Mouse (Mus musculus) intestine, postnatal 0 days (tissue): ENCODE measurements at regions not wholly inside any gene's neighbourhood (a gene's known extent, or its start where the extent isn't known, plus 50 kb on each side); places are given as distances from the start of the nearest gene placed in this dataset.

Experiments used
- ATAC-seq: fragments of 200-750 bp; cut with Nextera tagmentation; 2 replicates; pipeline ENCODE4 v1.8.0; 2017; ENCODE audit warnings: mild to moderate bottlenecking, moderate TSS enrichment, moderate library complexity
- H3K27ac ChIP-seq: fragments of 300-500 bp; sonication (generic); 2 replicates; pipeline ENCODE4 v1.5.1; 2014; ENCODE audit warnings: mild to moderate bottlenecking, low read depth, low read length, moderate library complexity
- H3K27me3 ChIP-seq: fragments of 300-500 bp; sonication (generic); replicated peaks from 2 replicates; pipeline ENCODE4 v1.6.1; 2014; ENCODE audit warnings: low read length, mixed read lengths; ENCODE audit not compliant: control insufficient read depth, insufficient read depth
- H3K36me3 ChIP-seq: fragments of 300-500 bp; sonication (generic); 2 replicates; pipeline ENCODE4 v1.6.1; 2014; ENCODE audit warnings: mild to moderate bottlenecking, moderate library complexity; ENCODE audit not compliant: control insufficient read depth, insufficient read depth
- H3K4me1 ChIP-seq: fragments of 300-500 bp; sonication (generic); replicated peaks from 2 replicates; pipeline ENCODE4 v1.6.1; 2014; ENCODE audit warnings: antibody characterized with exemption, low read length, mixed read lengths; ENCODE audit not compliant: control insufficient read depth, insufficient read depth
- H3K4me2 ChIP-seq: fragments of 300-500 bp; sonication (generic); replicated peaks from 2 replicates; pipeline ENCODE4 v1.6.1; 2014; ENCODE audit warnings: low read depth, mild to moderate bottlenecking, moderate library complexity
- H3K4me3 ChIP-seq: fragments of 300-500 bp; sonication (generic); 2 replicates; pipeline ENCODE4 v1.5.1; 2014; ENCODE audit warnings: low read depth, low read length
- H3K9ac ChIP-seq: fragments of 300-500 bp; sonication (generic); 2 replicates; pipeline ENCODE4 v1.6.1; 2014; ENCODE audit warnings: mild to moderate bottlenecking, low read depth, low read length
- H3K9me3 ChIP-seq: fragments of 300-500 bp; sonication (generic); 2 replicates; pipeline ENCODE4 v1.6.1; 2016; ENCODE audit warnings: mixed run types; ENCODE audit not compliant: control insufficient read depth
- CTCF ChIP-seq: sonication (generic); IDR thresholded peaks from 2 replicates; pipeline ENCODE4 v1.5.1; 2016; ENCODE audit warnings: low read depth, mild to moderate bottlenecking, control low read depth, antibody characterized with exemption, moderate library complexity
- WGBS: fragments of 180-500 bp; shearing (Covaris S2); extraction: QIAGEN DNeasy Blood & Tissue Kit; methylation state at CpG from one replicate; pipeline ENCODE4 v1.1.7; 2014; 5-methylcytosine and 5-hydroxymethylcytosine counted together

DNA sequence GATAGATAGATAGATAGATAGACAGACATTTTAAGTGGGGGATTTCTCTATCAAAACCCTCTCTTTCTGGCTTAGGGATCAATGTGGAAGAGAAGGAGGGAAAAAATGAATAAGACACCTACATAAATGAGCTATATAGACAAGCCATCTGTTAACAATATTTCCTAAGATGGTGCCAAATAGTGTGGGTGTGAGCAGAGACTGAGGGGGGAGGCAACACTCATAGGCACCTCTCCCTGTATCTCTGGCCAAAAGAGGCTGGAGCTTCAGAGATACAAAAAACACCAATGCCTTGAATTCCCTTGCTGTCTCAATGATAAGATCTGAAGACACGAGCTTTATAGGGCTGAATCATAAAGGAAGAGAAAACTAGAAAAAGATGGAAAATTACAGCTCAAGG, 864.2 kb upstream of the A1bg start:
- 76% methylated on average over 1 of the region's 1 CpGs for WGBS
- no peaks in the 10 kb centered on the region for H3K36me3 ChIP-seq
- H3K9ac ChIP-seq = no peak overlapping the region

DNA sequence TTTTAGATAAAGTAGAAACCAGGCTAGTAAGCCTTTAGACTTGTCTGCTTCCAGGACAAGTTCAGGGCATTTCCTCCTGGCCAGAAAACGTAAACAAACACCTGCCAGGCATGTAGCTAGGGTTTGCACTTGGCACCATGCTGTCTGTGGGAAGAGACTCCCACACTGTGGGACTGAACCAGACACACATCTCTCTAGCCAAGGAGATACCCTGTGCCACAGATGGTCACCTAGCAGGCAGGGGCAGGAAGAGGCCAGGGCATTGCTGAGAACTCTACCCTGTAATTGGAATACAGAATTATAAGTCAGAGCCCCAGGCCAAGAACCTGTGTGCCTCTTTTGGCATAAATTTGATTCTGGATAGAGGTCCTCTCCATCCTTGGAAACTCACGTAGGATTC, 858.7 kb upstream of the A1bg start:
- 74% methylated on average over 2 of the region's 2 CpGs for WGBS
- H3K4me2 ChIP-seq = no peak overlapping the region
- no peak overlapping the region for H3K27ac ChIP-seq
- H3K9me3 ChIP-seq = no peaks in the 10 kb centered on the region
- no peak for ATAC-seq
- H3K36me3 ChIP-seq = no peaks in the 10 kb centered on the region
- no peaks in the 10 kb centered on the region for H3K27me3 ChIP-seq
- H3K4me3 ChIP-seq = no peak overlapping the region
- no peak for TF ChIP-seq CTCF
- H3K4me1 ChIP-seq = no peaks in the 10 kb centered on the region
- H3K9ac ChIP-seq = no peak overlapping the region

More for the DNA sequence above, 864.2 kb upstream of the A1bg start:
- no peak overlapping the region for H3K4me2 ChIP-seq
- no peak for ATAC-seq
- H3K27me3 ChIP-seq = no peaks in the 10 kb centered on the region
- H3K4me3 ChIP-seq = no peak overlapping the region
- H3K4me1 ChIP-seq = no peaks in the 10 kb centered on the region
- H3K9me3 ChIP-seq = no peaks in the 10 kb centered on the region
- no peak overlapping the region for H3K27ac ChIP-seq
- TF ChIP-seq CTCF = no peak

DNA sequence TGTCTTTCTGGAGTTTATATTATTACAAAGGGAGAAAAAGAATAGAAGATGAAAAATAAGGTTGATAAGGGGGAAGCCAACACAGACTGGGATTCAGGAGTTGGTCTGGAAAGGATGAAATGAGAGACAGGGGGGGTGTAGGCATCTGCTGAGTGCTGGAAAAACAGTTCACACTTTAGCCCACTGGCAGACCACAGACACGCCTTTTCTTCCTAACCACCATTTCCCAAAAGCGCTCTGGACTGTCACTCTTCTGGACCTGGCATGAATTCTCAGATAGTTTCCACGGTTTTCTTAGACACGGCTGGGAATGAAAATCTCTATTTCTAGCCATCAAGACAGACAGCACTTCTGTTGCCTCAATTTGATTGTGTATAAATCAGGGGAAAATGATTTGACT, 850.2 kb upstream of the A1bg start:
- no peak for TF ChIP-seq CTCF
- no peaks in the 10 kb centered on the region for H3K36me3 ChIP-seq
- H3K4me3 ChIP-seq = no peak overlapping the region
- 93% methylated on average over 4 of the region's 4 CpGs for WGBS
- H3K4me2 ChIP-seq = no peak overlapping the region
- H3K9me3 ChIP-seq = no peaks in the 10 kb centered on the region
- H3K9ac ChIP-seq = no peak overlapping the region
- no peaks in the 10 kb centered on the region for H3K27me3 ChIP-seq
- H3K4me1 ChIP-seq = no peaks in the 10 kb centered on the region
- no peak for ATAC-seq
- H3K27ac ChIP-seq = no peak overlapping the region

GRCm38 (mm10) chr15:61770721-61771542, 848.1 kb upstream of the A1bg start:
- no peaks in the 10 kb centered on the region for H3K9me3 ChIP-seq
- H3K4me3 ChIP-seq = no peak overlapping the region
- no peak overlapping the region for H3K4me2 ChIP-seq
- H3K4me1 ChIP-seq = no peaks in the 10 kb centered on the region
- TF ChIP-seq CTCF = no peak
- H3K27me3 ChIP-seq = no peaks in the 10 kb centered on the region
- no peak overlapping the region for H3K27ac ChIP-seq
- H3K9ac ChIP-seq = no peak overlapping the region
- no peak for ATAC-seq
- no peaks in the 10 kb centered on the region for H3K36me3 ChIP-seq
- 63% methylated on average over 14 of the region's 14 CpGs for WGBS

DNA sequence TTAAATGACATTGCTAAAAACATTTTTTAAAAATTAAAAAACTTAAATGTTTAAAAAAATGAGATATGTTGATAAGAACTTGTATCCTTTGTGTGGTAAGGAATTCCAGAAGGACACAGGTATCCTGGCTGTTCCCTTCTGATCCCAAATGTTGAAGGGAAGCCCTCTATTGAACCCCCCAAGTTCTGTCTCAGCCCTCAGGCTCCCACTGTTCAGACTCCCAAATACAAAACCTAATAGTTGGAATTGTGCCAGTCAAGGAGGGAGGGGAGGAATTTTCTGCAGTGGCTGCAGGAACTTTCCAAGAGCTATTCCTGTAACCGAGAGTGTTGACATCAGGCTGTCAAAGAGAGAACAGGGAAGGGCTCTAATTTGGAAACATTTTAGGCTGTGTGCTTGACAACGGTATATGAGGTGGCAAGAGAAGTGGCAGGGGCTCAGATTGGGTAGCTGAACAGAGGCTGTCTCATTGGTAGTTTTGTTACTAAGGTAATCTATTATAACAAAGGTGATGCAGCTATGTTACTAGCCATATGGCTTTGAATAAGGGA, 843.8 kb upstream of the A1bg start:
- ATAC-seq = no peak

DNA sequence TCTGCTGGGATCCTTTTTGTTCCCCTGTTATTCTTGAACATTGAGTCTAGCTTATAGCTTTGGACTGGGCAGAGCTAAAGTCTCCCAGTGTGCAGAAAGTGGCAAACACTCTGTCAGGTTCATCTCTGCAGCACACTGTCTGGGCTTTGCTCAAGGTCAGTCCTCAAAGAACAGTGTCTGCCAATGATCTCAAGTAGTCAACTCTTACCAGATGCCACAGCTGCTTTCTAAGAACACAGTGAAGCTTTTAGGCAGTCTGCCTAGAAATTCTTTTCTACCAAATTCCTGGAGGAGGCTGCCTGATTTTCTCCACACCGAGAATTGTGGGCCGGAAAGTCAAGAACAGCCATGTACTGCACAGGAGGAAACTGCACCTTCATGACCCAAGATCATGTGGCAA, 831.0 kb upstream of the A1bg start:
- H3K4me3 ChIP-seq = no peak overlapping the region
- no peak overlapping the region for H3K27ac ChIP-seq
- H3K4me1 ChIP-seq = no peaks in the 10 kb centered on the region
- H3K27me3 ChIP-seq = no peaks in the 10 kb centered on the region
- TF ChIP-seq CTCF = no peak
- no peak overlapping the region for H3K4me2 ChIP-seq
- no peaks in the 10 kb centered on the region for H3K9me3 ChIP-seq
- 72% methylated on average over 2 of the region's 2 CpGs for WGBS
- H3K9ac ChIP-seq = no peak overlapping the region
- H3K36me3 ChIP-seq = no peaks in the 10 kb centered on the region
- no peak for ATAC-seq

More for the DNA sequence above, 843.8 kb upstream of the A1bg start:
- no peak overlapping the region for H3K4me3 ChIP-seq
- H3K4me2 ChIP-seq = no peak overlapping the region
- WGBS = 47% methylated on average over 2 of the region's 2 CpGs
- no peak overlapping the region for H3K9ac ChIP-seq
- no peaks in the 10 kb centered on the region for H3K27me3 ChIP-seq
- no peaks in the 10 kb centered on the region for H3K36me3 ChIP-seq
- TF ChIP-seq CTCF = no peak
- H3K27ac ChIP-seq = no peak overlapping the region
- H3K4me1 ChIP-seq = no peaks in the 10 kb centered on the region
- no peaks in the 10 kb centered on the region for H3K9me3 ChIP-seq
